Mouse (Mus musculus): Measurements from ENCODE around the gene Opn1sw.

GRCm38 (mm10) chr6:29362246-29363128 is 25.8 kb downstream of the Opn1sw start:
- TF ChIP-seq CTCF (IDR thresholded peaks at IDR 0.05; ENCODE audit: low read depth, low read length) (no peak), EP300 (IDR thresholded peaks at IDR 0.05; ENCODE audit: insufficient read depth, low read depth, low read length) (no peak), POLR2A (IDR thresholded peaks at IDR 0.05; ENCODE audit: insufficient read depth, low read length) (no peak)
